Mouse (Mus musculus) neural tube, embryonic 14.5 days (tissue): ENCODE measurements around the gene Hoxd3. TPM values are rescaled to one million over a fixed set of nuclear protein-coding genes. Genes with fewer than 3 reads are reported as not detected.

Experiments
- ATAC-seq: fragments of 200-750 bp; cut with Nextera tagmentation; 2 replicates; pipeline ENCODE4 v1.8.0; 2017; ENCODE audit warnings: low read depth, mild to moderate bottlenecking, moderate TSS enrichment, moderate library complexity
- H3K27ac ChIP-seq: fragments of 300-500 bp; sonication (generic); 2 replicates; pipeline ENCODE4 v1.5.1; 2014; ENCODE audit warnings: low read depth, mild to moderate bottlenecking, control low read depth, low read length, moderate library complexity, mixed read lengths
- H3K27me3 ChIP-seq: fragments of 300-500 bp; sonication (generic); 2 replicates; pipeline ENCODE4 v1.6.1; 2014; ENCODE audit warnings: low read length; ENCODE audit not compliant: control insufficient read depth, insufficient read depth
- H3K36me3 ChIP-seq: fragments of 300-500 bp; sonication (generic); 2 replicates; pipeline ENCODE4 v1.6.1; 2014; ENCODE audit warnings: low read length, mixed read lengths; ENCODE audit not compliant: control insufficient read depth, insufficient read depth
- H3K4me1 ChIP-seq: fragments of 300-500 bp; sonication (generic); 2 replicates; pipeline ENCODE4 v1.6.1; 2014; ENCODE audit warnings: low read length; ENCODE audit not compliant: control insufficient read depth, insufficient read depth
- H3K4me2 ChIP-seq: fragments of 300-500 bp; sonication (generic); 2 replicates; pipeline ENCODE4 v1.6.1; 2014; ENCODE audit warnings: mild to moderate bottlenecking, low read depth, low read length, control low read depth
- H3K4me3 ChIP-seq: fragments of 300-500 bp; sonication (generic); 2 replicates; pipeline ENCODE4 v1.5.1; 2014; ENCODE audit warnings: low read depth, low read length, control low read depth, mixed read lengths
- H3K9ac ChIP-seq: fragments of 300-500 bp; sonication (generic); replicated peaks from 2 replicates; pipeline ENCODE4 v1.6.1; 2014; ENCODE audit warnings: low read depth, mild to moderate bottlenecking, control low read depth, low read length, mixed read lengths
- H3K9me3 ChIP-seq: fragments of 300-500 bp; sonication (generic); 2 replicates; pipeline ENCODE4 v1.6.1; 2016; ENCODE audit warnings: low read length; ENCODE audit not compliant: control insufficient read depth
- WGBS: fragments of 180-500 bp; shearing (Covaris S2); extraction: QIAGEN DNeasy Blood & Tissue Kit; methylation state at CpG from one replicate; pipeline ENCODE4 v1.1.7; 2014; 5-methylcytosine and 5-hydroxymethylcytosine counted together
- polyA plus RNA-seq: library from polyadenylated mRNA; unstranded; fragments of >200 nt; fragmentation: Nextera tagmentation; extraction: Ambion mirVana; gene quantifications from 2 replicates; pipeline ENCODE4 v1.2.1, GENCODE M21; 2014

Gene Hoxd3
- polyA plus RNA-seq, 1 experiment from 2014 or later = 13.5 TPM

GRCm38 (mm10) chr2:74733765-74734164, 22.0 kb downstream of the Hoxd3 start:
- Histone ChIP-seq H3K27ac (peak overlapping the region; percentile 92), H3K4me3 (no peak overlapping the region; the same call in 1 of the 2 replicates), H3K9me3 (no peaks in the 10 kb centered on the region), H3K27me3 (no peaks in the 10 kb centered on the region), H3K4me1 (peaks cover 83% of the 10 kb centered on the region), H3K36me3 (peaks cover 10% of the 10 kb centered on the region; the same call in 1 of the 2 replicates), H3K9ac (peak overlapping the region; percentile 62), H3K4me2 (peak overlapping the region; percentile 66)
- 2% methylated on average over 6 of the region's 6 CpGs for WGBS
- no peak for ATAC-seq

DNA sequence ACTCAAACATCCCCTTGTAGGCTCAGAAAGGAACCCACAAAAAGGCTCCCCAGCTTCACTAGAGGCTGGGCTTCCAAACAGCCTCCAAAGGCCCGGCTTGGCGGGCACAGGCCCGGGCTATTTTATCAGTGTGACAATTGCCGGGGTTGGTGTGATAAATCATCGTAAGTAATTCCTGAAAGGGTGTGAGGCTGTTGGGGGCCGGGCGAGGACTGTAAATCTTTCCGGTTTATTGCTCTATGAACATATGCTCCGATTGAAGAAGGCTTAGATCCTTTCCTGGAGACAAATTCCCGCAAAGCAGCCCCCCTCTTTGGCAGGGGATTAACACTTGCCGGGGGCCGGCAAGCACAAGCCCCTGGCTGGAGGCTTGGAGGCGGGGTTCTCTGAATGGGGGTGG, 22.7 kb downstream of the Hoxd3 start:
- Histone ChIP-seq H3K9ac (peak overlapping the region; percentile 62), H3K9me3 (no peaks in the 10 kb centered on the region), H3K27me3 (no peaks in the 10 kb centered on the region)

DNA sequence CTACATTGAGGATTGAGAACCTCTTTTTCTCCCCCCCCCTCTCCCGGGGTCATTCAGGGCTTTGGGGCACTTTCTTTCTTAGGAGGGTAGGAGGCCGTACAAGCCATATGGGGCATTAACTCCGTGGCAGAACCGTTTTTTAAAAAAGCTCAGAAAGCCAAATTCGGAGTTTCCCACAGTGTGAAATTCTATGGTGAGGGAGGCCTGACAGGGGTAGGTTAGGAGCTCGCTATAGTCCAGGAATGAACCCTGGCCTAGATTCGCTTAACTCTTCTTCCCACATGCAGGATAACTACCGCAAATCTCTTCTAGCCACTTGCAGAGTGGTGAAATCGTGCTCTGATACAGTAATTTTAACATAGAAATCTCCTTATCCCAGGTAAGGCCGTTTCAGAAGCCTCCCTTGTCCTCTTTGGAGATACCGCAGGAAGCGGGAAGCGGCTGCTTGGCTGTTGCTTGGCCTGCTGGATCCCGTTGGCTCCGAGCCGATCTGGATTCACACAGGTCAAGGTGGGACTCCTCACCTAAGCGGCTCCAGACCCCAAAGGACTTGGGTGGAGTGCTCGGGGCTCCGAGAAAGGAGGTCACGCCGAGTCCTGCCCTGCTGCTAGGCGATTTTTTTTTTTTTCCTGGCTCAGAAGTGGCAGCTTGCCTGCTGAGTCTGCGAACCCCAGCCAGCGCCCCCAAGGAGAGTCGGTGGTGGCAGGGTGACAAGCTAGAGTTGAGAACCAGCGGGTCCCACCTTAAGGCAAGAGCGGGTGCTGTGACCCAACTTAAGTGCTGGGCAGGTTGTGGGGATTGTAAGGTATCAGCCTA, 23.5 kb downstream of the Hoxd3 start:
- Histone ChIP-seq H3K9ac (peak overlapping the region; percentile 62), H3K27ac (peak overlapping the region; percentile 92), H3K27me3 (no peaks in the 10 kb centered on the region), H3K4me2 (peak overlapping the region; percentile 66), H3K36me3 (peaks cover 7% of the 10 kb centered on the region; the same call in 1 of the 2 replicates), H3K4me3 (peak overlapping the region; percentile 26), H3K4me1 (peaks cover 95% of the 10 kb centered on the region), H3K9me3 (no peaks in the 10 kb centered on the region)
- no peak for ATAC-seq
- 5% methylated on average over 27 of the region's 27 CpGs for WGBS

More for the DNA sequence above, 22.7 kb downstream of the Hoxd3 start:
- peak; percentile 66 for ATAC-seq
- Histone ChIP-seq H3K4me2 (peak overlapping the region; percentile 66), H3K4me3 (peak overlapping the region; percentile 15; the same call in 1 of the 2 replicates), H3K36me3 (peaks cover 7% of the 10 kb centered on the region; the same call in 1 of the 2 replicates), H3K27ac (peak overlapping the region; percentile 92), H3K4me1 (peaks cover 88% of the 10 kb centered on the region)
- 5% methylated on average over 13 of the region's 13 CpGs for WGBS

GRCm38 (mm10) chr2:74735851-74736687, 24.3 kb downstream of the Hoxd3 start:
- Histone ChIP-seq H3K4me2 (peak overlapping the region; percentile 66), H3K27ac (peak overlapping the region; percentile 92), H3K4me1 (peaks cover 95% of the 10 kb centered on the region), H3K9me3 (no peaks in the 10 kb centered on the region), H3K36me3 (peaks cover 7% of the 10 kb centered on the region; the same call in 1 of the 2 replicates), H3K4me3 (peak overlapping the region; percentile 26), H3K9ac (peak overlapping the region; percentile 62), H3K27me3 (no peaks in the 10 kb centered on the region)
- no peak for ATAC-seq
- 1% methylated on average over 42 of the region's 42 CpGs for WGBS

DNA sequence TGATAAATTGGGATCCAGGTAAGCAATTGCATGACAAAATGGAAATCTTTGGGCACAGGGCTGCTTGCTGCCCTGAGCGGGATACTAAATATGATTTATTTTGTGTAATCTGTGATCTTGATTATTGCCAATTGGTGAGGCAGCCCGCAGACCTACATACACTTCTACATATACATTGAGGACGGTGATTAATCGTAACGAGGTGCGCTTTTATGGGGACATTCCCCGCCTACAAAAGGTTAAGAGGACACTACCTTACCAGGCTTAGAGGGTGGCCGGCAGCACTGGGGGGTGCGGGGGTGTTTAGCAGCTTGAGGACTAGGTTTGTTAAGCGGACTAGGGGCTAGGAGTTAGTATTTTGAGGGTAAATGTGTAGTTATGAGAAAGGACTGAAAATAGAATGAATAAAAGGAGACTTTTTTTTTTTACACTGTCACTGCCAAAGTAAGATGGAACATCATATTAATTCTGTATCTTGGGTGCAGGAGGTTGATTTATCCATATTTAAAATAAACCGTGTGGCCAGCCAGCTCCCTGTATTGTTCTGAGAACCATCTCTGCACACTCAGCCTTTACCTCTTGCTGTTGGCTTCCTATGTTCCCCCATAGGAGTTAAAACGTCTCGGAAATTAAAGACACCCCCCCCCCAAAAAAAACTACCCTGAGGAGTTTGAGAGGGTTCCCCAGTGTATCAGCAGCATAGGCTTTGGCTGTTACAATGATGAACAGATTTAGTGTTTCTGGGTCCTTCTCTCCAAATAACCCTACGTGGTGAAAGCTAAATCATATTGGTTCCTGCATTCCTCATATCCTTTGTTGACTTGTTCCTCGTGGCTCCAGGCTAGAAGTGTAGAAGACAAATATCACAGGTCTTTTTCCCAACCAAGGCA, 25.2 kb downstream of the Hoxd3 start:
- H3K4me2 ChIP-seq = peak overlapping the region; percentile 66
- no peaks in the 10 kb centered on the region for H3K27me3 ChIP-seq
- peak overlapping the region; percentile 92 for H3K27ac ChIP-seq

GRCm38 (mm10) chr2:74737578-74738070, 25.9 kb downstream of the Hoxd3 start:
- H3K4me1 ChIP-seq = peaks cover 80% of the 10 kb centered on the region
- peak overlapping the region; percentile 92 for H3K27ac ChIP-seq
- H3K4me2 ChIP-seq = peak overlapping the region; percentile 66
- peaks cover 5% of the 10 kb centered on the region; the same call in 1 of the 2 replicates for H3K36me3 ChIP-seq
- no peaks in the 10 kb centered on the region for H3K27me3 ChIP-seq
- H3K4me3 ChIP-seq = peak overlapping the region; percentile 26
- H3K9ac ChIP-seq = peak overlapping the region; percentile 62; the same call in 1 of the 2 replicates
- 12% methylated on average over 7 of the region's 7 CpGs for WGBS
- H3K9me3 ChIP-seq = no peaks in the 10 kb centered on the region
- no peak for ATAC-seq

More for the DNA sequence above, 25.2 kb downstream of the Hoxd3 start:
- no peak for ATAC-seq
- Histone ChIP-seq H3K9ac (peak overlapping the region; percentile 62), H3K4me3 (peak overlapping the region; percentile 26), H3K4me1 (peaks cover 87% of the 10 kb centered on the region), H3K9me3 (no peaks in the 10 kb centered on the region), H3K36me3 (peaks cover 5% of the 10 kb centered on the region; the same call in 1 of the 2 replicates)
- 7% methylated on average over 15 of the region's 15 CpGs for WGBS

DNA sequence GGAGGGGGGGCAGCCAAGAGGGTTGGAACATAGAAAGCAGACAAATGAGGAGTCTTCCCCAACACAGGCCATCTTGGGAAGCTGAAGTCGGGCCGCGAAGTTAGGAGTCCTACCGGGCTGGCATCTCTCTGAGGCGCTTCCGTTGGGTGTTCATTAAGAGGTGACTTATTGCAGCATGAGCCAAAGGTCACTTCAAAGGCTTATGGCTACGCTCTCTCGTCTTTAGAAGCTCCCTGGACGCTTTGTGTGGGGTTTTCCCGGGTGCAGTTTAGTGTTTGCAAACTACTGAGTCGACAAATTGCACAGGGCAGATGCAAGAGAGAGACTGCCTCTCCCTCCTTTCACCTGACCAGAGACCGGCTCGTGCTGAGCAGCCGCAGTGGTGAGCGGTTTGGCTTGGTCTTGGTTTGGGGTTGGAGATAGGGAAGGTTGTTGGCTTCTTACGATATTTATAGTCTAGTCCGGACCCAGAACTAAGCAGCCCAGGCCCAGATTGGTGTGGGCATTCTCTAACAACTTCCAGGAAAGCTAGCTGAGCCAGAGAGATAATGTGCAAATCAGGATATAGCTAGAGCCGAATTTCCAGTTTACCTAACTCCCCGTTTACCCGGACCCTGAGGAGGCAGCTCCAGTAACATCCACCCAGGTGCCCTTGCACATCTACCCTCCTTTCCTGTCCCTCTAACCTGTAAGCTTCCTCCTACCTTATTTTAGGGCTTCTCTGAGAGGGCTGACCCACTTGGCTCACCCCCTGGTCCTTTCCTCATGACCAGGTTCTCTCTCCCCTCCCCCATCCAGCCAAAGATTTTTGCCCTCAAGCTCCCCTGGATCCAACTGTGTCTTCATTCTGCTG, 27.1 kb downstream of the Hoxd3 start:
- no peaks in the 10 kb centered on the region for H3K9me3 ChIP-seq
- peak overlapping the region; percentile 66 for H3K4me2 ChIP-seq
- no peaks in the 10 kb centered on the region for H3K27me3 ChIP-seq
- H3K9ac ChIP-seq = peak overlapping the region; percentile 62
- peaks cover 5% of the 10 kb centered on the region; the same call in 1 of the 2 replicates for H3K36me3 ChIP-seq
- H3K4me3 ChIP-seq = peak overlapping the region; percentile 2; the same call in 1 of the 2 replicates
- H3K27ac ChIP-seq = peak overlapping the region; percentile 92
- peaks cover 72% of the 10 kb centered on the region for H3K4me1 ChIP-seq
- 3% methylated on average over 20 of the region's 20 CpGs for WGBS
- no peak for ATAC-seq
